Mouse (Mus musculus): Measurements from ENCODE around the gene Manf.

Manf gene

DNA sequence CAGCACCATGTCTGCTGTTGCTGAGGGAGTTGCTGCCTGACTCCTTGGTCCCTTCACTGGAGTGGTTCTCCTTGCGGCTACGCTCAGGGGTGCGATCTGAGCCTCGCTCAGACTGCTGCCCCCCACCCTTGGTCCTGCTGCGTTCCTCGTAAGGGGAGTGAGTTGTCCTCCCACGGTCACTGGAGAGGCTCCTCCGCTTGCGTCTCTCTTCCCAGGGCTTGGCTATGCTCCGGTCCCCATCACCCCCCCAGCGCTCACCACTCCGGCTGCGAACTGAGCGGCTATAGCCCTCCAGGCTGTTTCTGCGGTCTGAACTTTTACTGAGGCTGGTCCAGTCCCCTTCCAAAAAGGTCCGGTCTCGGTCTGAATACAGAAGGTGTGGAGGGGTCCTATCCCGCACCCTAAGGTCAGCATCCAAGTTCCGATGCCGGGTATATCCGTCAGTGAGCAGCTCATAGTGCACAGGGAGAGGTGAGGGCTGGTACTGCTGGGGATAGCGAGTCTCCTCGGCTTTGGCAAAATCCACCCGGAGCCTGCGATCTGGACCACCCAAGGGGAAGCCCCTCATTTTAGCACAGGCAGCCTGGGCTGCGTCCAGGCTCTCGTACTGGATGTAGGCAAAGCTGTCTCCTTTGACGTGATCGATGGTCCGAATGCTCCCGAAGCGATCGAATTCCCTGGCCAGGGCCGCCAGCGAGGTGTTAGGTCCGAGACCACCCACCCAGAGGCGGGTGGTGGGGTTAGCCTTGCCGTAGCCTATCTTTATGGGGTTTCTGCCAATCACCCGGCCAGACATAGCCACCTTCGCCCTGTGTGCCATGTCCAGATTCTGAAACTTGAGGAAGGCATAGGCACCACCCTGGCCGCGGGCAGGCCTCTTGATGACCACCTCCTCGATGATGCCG is 6.5 kb downstream of the Manf start:
- in situ Hi-C loops (cut with MboI, MseI), result loop anchor here (10.0 kb wide), 2 partner anchors 390 to 690 kb away; partner anchors contain the start of gene Ppm1m

DNA sequence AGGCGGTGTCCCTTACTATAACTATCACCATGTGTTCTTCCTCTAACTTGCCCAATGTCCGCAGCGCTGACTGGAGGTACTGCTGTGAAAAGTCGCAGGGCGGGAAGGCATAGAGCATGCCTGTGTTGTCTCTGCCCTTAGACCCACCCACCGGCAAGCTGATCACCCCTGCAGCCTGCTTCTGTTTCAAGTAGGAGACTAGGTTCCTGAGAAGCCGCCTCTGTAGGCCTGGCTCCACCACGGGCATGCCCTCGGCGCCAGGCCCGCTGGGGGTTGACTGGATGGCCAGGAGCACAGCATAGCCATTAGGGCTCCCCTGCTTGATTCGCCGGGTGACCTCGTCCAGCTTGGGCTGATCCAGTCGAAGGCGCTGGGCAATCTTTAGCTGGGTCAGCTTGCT is 7.5 kb downstream of the Manf start:
- in situ Hi-C loops (cut with MboI, MseI), result loop anchor here (10.0 kb wide), 2 partner anchors 390 to 690 kb away; partner anchors contain the start of gene Ppm1m

DNA sequence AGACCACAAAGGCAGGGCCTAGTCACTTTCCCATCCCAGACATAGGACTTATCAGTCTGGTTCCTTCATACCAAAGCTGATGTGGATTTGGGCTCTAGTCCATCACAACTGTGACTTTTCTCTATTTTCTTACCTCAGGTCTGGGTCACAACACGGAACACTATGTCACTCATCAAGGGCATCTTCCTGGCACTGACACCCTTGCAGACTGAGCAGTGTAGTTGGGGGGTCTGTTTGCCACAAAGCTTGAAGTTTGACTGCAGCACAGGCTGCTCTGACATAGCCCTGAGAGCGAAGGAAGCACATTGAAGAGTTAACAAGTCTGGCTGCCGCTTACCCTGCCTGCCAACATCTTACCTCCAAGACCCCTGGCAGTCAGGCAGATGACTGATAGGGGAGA is 8.7 kb downstream of the Manf start:
- in situ Hi-C loops (cut with MboI, MseI), result loop anchor here (10.0 kb wide), 2 partner anchors 392 to 688 kb away; partner anchors contain the start of gene Ppm1m

DNA sequence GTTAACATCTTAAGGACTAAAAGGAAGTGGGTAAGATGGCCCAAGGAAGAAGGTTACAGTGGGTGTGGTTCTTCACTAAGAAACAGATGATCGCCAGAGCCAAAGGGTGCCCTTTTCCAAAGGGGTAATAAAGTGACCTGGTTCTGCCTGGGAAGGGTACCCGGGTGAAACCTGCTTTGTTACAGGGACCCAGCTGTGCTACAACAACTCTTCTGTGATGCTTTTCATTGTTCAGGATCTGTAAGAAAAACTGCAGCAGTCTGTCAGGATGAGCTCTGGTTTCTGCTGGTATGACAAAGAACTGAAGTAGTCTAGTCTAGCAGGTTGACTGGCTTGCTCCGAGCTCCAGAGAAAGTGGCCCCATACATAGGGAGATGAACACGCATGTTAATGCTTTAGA is 9.6 kb downstream of the Manf start:
- in situ Hi-C loops (cut with MboI, MseI), result loop anchor here (10.0 kb wide), 2 partner anchors 393 to 687 kb away; partner anchors contain the start of gene Ppm1m

DNA sequence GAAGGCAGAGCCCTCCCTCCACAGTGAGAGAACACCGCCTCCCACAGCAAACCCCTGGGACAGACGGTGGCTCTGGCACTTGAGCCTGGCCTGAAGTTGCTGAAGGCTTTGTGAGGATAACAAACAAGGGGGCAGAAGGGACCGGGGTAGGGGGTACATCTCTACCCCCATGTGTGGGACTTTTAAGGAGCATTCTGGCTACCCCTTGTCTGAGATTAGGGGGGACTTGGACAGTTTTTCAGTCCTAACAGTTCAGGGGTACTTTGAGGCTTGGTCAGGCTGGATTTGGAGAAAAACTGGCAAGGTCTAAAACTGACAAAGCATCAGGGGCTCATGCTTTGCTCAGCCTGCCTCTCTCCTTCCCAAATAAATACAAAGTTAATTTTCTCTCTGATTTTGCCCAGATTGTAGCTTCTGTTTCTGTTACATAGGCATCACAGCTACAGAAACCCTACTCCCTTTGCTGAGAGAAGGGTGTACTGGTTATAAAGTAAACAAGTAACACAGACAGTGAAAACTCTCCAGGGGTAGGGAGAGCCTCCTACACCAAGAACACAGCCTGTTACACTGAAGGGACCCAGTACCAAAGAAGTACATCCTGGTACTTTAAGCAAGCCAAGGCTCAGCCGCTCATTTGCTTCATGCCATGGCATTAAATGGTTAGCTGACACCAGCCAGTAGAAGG is 10.6 kb downstream of the Manf start:
- in situ Hi-C loops (cut with MboI, MseI), result loop anchor here (10.0 kb wide), 2 partner anchors 394 to 686 kb away; partner anchors contain the start of gene Ppm1m

DNA sequence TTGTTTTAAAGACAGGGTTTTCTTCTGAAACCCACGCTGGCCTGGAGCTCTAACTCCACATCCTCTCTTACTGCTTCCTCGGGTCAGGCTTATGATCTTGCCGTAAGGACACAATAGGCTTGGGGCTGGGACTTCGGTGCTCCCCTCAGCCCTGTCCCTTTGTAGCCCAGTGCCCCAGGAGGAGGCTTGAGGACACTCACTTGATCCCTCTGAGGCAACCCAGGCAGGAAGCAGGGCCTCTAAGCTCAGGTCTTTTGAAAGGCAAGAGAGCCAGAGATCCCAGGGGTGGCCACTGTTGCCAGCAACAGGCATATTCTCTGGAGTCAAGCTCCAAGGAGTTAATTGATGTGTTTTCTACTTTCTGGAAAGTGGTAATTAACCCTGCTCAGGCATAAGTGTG is 12.3 kb downstream of the Manf start:
- in situ Hi-C loops (cut with MboI, MseI), result loop anchor here (5.0 to 10.0 kb wide), 2 partner anchors 47 to 865 kb away; no protein-coding TSS in a partner anchor

DNA sequence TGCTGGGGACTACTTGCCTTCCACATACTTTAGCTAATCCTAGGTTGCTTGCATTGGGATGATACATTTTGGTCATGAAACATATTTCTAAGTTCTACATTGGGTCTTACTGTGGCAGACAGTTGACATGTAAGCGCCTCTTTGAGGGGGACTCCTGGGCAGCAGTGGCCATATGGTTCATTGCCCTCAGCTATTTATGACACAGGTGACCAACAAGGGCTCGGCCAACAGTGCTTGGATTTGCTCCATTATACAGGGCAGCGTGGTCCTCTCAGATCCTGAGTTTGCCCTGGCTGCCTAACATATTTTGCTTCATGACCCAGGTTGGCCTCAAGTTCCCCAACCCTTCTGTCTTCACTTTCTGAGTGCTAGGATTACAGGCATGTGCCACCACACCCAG is 15.1 kb downstream of the Manf start:
- in situ Hi-C loops (cut with MboI, MseI), result loop anchor here (5.0 to 10.0 kb wide), 2 partner anchors 44 to 868 kb away; no protein-coding TSS in a partner anchor

DNA sequence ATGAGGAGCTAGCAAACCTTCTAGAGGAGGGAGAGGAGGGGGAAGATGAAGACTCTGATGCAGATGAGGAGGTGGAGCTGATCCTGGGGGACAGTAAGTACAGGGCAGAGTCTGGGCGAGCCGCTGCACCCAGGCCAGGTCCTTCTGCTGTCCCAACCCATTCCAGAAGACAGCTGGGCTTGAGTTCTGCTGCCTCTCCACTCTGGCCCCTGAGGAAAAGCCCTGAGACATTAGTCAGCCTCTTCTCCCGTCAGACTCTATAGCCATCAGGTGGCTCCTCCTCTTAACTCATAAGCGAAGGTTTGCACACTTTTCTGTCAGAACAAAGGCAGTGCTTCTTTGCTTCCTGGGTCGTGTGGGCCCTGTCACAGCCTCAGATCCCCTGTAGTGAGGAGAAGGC is 17.6 kb downstream of the Manf start:
- in situ Hi-C loops (cut with MboI, MseI), result loop anchor here (10.0 to 25.0 kb wide), 2 partner anchors 871 to 1663 kb away; no protein-coding TSS in a partner anchor

DNA sequence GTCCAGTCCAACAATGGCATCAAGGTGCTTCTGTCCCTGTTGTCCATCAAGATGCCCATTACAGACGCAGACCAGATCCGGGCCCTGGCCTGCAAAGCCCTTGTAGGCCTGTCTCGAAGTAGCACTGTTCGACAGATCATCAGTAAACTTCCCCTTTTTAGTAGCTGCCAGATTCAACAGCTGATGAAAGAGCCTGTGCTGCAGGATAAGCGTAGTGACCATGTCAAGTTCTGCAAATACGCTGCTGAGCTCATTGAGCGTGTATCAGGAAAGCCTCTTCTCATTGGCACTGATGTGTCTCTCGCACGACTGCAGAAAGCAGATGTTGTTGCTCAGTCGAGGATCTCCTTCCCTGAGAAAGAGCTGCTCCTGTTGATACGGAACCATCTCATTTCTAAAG is 33.7 kb downstream of the Manf start:
- in situ Hi-C loops (cut with MboI, MseI), result loop anchor here (25.0 kb wide), 1 partner anchor 1679 kb away; no protein-coding TSS in a partner anchor

DNA sequence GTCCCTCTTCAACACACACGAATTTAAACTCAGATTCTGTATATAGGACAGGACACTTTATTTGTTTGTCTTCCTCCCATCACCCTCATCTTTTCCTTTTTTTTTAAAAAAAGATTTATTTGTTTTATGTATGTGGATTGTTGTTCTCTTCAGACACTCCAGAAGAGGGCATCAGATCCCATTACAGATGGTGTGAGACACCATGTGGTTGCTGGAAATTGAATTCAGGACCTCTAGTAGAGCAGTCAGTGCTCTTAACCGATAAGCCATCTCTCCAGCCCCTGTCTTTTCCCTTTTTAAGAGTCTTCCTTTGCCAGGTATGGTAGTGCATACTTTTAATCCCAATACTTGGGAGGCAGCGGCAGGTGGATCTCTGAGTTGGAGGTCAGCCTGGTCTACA is 35.1 kb downstream of the Manf start:
- in situ Hi-C loops (cut with MboI, MseI), result loop anchor here (25.0 kb wide), 1 partner anchor 1681 kb away; no protein-coding TSS in a partner anchor

DNA sequence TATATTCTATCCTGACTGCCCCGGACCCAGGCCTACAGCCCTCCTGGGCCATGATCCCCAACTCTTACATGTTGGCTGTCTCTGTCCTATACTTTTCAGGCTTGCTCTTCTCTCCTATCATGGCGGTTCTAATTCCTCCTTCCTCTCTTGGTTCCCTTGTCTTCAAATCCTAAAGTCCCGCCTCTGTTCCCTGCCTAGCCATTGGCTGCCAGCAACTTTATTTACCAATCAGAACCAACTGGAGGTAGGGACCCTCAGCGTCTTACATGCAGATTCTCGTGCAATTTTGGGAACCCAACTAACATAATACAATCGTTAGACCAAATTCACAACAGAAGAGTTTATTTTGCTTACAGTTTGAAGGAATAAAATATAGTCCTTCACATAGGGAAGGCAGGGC is 49.0 kb downstream of the Manf start:
- in situ Hi-C loops (cut with MboI, MseI), result no loop called here

DNA sequence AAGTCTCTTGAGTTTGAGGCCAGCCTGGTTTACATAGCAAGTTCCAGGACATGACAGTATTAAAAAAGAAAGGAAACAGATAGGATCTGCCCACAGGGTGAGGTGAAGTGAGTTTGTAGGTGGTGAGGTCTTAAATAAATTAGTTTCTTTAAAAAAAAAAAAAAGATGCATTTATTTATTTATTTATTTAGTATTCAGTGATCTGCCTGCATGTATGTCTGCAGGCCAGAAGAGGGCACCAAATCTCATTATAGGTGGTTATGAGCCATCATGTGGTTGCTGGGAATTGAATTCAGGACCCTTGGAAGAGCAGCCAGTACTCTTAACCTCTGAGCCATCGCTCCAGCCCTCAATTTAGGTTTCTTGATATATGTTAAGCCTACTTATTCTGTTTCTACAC is 51.2 kb downstream of the Manf start:
- in situ Hi-C loops (cut with MboI, MseI), result no loop called here

DNA sequence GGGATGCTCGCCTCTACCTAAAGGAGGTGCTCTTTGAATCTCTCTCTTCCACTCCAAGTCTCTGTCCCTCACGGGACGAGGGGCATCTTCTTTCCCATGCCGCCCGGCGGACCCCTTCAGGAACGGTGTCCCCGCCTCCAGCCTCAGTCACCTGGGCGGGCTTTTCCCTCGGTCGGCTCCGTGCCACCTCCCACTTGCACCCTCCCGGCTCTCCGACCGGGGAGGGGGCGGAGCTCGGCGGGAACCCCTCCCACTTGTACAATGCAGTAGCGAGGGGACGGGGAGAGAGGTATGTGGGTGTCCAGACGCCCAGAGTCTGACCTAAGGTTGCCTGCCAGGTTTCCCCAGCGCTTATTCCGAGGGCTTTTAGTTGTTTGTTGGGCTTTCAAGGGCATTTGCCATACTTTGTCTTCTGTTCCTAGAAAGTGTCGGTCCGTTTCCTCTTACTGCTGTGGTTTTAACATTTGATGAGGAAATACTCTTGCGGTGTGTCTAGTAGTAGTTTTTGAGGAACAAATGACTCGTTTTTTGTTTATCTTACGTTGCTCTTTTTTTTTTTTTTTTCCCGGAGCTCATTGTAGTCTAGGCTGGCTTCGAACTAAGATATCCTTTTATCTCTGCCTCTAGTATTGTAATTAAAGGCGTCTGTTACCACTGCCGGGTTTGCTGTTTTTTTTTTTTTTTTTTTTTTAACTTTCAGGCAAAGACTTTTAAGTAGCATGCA is 69.2 kb downstream of the Manf start:
- in situ Hi-C loops (cut with MboI, MseI), result no loop called here

DNA sequence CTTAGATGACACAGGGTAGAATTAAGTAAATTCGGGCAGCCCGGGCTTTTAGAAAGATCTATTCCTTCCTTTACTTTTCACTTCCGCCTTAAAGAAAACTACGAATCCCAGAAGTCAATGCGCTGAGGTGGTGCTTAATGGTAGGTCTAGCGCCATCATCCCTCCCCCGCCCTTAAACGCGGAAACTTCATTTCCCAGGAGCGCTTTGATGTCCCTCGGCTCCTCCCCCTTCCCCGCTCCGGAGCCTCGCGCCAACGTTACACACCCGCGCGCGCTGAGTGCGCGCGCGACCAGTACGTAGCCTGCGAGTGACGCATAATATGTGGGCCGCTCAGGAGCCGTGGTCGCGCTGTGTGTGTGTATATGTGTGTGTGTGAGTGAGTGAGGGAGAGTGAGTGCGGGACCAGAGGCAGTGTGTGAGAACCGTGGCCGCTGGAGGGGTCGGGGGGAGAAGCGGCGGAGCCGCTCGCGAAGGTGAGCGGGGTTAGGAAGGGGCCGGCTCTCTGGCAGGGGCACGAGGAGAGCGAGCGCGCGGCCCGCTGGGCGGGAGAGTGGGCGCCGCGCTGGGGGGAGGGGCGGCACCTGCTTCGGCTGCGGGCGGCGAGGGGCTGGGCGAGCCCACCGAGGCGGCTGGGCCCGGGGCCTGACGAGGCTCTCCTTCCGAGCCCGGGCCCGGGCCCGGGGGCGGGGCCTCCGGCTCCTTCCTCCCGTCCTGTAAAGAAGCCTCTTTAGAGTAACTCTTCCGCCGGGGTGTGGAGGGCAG is 70.0 kb downstream of the Manf start, which contains the start of gene Dcaf1:
Dcaf1 (plus strand) TSS at position 257 of the 763 bp plus-strand sequence.
- in situ Hi-C loops (cut with MboI, MseI), result no loop called here

DNA sequence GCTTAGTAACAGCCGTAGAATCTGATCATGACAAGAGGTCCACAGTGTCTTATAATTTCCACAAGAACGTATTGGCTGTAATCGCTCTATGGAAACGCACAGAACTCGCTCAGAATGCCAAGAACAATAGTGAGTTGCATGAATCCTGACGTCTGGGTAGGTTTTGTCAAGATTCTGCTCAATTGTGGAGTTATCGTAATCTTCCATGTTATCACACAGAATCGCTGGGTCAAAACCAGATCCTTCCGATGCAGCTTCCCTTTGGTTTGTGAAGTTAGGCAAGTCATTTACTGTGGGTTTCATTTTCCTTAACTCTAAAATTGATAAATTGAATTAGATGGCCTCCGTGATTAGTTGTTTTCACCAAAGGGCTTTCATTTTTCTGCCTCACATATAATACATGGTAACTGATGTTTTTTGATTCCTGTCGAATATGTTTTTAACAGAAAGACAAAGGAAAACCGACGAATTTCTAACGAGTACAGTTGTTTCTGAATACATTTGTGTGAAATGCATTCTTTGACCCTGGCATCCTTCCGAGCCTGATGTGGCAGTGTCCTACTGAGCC is 70.6 kb downstream of the Manf start:
- in situ Hi-C loops (cut with MboI, MseI), result no loop called here

DNA sequence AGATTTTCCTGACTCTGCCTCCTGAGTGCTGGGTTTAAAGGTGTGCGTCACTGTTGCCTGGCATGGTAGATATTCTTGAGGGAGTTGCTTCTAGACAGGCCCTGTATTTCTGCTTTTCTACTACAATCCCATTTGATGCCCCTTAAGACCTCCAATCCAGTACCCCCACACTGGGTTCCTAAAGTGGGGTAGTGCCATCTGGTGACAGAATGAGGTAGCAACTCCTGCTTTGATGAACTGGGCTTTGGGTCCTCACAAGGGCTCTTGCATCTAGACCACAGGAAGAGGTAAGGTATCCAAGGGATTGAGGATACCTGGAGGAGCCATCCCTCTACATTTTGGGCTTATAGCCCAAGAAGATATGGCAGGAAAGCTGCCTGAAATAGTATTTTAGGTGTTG is 72.6 kb downstream of the Manf start:
- in situ Hi-C loops (cut with MboI, MseI), result loop anchor here (5.0 kb wide), 1 partner anchor 147 kb away; no protein-coding TSS in a partner anchor

DNA sequence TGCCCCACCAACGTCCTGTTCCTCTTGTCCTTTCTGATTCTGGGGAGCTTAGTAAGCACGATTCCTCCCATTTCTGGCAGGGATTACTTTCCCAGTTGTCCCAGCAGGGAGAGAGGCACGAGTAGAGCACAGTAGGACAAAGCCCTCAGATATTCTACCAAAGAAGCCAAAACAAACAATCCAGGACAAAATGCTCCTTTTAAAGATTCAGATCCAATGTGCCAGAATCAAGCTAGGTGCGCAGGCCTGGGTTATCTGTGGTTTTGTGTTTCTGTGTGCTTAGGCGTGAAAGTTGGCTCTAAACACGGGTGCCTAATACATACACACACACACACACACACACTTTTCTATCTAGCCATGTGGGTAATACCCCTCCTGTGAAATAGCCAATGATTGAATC is 73.6 kb downstream of the Manf start:
- in situ Hi-C loops (cut with MboI, MseI), result loop anchor here (5.0 kb wide), 1 partner anchor 146 kb away; no protein-coding TSS in a partner anchor

DNA sequence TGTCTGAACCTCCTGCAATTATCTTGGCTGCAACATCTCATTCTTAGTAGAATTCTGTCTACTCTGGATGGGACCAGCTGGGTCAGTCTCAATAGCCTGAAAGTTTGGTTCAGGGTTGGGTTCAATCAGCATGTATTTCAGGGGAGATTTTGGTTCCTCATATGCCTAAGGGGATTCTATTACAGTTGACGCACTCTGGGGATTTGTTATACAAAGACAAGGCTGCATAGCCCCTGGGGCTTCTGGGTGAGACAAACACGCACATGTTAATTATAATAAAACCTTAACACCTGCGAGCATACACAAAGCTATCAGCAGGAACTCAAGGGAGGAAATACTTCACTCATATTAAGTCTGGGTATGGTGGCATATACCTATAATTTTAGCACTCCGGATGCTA is 85.3 kb downstream of the Manf start:
- in situ Hi-C loops (cut with MboI, MseI), result no loop called here

DNA sequence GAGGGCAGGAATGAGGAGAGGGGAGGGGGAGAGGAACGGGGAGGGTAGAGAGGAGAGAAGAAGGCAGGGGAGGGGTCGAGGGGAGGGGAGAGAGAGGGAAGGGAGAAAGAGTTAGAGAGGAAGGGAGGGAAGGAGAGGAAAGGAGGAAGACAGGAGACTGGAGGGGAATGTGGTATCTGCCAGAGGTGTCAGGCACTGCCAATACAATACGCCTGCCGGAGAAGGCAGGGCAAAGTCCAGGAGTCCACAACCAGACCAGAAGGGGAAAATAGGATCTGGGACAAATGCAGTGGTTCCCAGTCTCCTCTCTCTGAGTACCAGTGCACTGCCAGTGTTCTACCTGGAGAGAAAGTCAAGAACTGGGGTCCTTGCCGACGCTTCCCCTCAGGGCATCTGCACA is 100.9 kb downstream of the Manf start:
- in situ Hi-C loops (cut with MboI, MseI), result no loop called here

DNA sequence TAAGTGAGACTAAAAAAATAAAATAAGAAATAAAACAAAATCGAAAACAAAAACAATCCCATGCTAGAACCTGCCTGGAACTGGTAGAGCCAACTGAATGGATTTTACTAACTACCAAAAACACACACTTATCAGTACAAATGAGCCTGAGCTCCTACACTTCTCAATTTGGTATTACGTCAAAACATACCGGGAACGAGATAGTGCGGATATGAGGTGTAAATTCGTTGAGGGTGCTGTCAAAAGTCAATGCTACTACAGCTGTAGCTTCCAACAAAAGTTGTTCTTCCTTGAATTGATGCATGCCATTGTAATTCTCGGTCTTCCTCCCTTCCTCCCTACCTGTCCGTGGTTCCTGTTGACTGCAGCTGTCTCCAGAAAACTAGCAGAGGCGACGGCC is 102.4 kb downstream of the Manf start:
- in situ Hi-C loops (cut with MboI, MseI), result no loop called here
